Mouse (Mus musculus) CD4-positive naive resting alpha-beta T cell, adult 76 days (primary cell): ENCODE results near the gene Zfp13. TPM values are rescaled to one million over a fixed set of nuclear protein-coding genes. Genes with fewer than 3 reads are reported as not detected.

Source experiments
- total RNA-seq: library from RNA; stranded (reverse); gene quantifications from one replicate; pipeline ENCODE4 v1.2.4, GENCODE M21; 2023

Zfp13 gene
- total RNA-seq: not detected

DNA sequence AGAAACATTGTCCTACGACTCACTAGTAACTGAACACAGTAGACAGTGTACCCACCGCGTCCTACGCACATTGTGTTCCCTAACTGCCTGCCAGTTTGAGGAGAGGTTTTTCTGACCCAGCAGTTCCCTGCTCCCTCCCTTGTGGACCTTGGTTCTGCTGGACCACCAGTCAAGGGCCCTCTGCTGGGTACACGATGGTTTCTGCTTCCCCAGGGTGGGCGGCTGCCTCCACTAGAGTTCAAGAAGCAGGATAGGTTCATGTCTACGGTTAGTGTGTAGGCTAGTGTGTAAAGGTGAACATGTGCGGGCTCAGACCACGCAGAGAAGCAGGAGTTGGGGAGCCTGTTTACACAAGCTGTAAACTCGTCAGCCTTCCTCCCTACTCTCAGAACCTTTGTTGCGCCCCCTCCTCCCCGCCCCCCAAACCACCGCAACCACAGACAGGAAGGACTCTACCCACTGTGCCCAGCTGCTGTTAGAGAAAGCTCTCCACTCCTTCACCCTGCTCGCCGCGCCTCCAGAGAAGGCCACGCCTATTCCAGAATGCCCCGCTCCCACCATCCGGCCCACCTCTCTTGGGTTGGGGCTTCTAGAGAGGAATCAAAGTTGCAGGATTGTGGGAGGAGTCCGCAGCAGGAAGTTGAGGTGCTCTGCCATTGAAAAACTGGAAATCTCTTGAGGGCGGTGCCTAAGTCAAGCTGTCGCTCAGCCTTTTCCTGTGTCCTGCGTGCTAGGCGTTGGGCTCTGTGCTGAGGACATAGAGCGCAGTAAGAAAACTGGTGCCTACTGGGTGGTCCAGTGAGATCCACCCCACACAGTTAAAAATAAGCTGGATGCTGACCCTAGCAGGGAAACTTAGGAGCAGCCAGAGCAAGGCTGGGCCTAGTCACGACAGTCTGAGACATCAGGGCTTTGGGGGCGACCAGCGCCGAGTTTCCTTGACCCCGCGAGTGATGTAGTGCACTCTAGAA, at the start of gene Zfp13:
Zfp13 (minus strand) TSS at position 906 of the 971 bp plus-strand sequence.

DNA sequence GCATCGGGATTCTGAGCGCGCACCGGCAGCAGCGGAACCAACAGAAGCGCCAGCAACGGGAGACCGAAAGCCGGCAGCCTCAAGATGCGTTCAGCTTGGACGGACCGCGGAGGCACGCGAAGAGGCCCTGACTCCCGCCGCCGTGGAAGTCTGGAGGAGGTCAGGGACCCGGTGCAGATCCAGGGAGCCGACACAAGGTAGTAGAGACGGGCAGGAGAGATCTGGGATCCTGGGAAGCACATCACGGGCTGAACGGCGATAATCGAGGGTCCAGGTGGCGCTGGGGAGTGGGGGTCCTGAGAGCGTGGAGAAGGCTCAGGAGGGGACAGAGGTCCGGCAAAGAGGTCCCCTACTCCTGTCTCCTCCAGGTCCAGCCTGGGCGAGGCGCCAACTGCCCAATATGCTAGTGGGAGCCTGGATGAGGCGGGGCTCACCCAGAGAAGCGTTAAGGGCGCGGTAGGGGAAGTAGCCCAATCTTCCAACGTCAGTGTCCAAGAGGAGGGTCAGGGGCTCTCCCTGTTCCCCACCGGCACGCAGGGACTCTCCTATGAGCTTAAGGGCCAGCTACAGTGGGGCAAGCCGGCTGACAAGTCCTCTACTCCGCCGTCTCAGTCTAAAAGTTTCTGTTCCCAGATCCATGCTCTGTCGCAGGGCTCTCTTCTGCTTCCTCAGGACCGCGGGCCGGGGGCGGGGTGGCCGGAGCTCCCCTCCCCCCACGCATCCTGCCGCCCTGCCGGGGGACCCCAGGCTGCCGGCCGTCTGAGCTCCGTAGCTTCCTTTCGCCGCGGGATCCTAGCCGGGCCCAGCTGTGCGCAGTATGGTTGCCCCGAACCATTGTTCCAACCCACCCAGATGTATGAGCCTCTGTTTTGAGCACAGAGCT, 45.6 kb upstream of the Zfp13 start, which contains the start of gene Mmp25:
Mmp25 (minus strand) TSS at position 665 of the 883 bp plus-strand sequence.

DNA sequence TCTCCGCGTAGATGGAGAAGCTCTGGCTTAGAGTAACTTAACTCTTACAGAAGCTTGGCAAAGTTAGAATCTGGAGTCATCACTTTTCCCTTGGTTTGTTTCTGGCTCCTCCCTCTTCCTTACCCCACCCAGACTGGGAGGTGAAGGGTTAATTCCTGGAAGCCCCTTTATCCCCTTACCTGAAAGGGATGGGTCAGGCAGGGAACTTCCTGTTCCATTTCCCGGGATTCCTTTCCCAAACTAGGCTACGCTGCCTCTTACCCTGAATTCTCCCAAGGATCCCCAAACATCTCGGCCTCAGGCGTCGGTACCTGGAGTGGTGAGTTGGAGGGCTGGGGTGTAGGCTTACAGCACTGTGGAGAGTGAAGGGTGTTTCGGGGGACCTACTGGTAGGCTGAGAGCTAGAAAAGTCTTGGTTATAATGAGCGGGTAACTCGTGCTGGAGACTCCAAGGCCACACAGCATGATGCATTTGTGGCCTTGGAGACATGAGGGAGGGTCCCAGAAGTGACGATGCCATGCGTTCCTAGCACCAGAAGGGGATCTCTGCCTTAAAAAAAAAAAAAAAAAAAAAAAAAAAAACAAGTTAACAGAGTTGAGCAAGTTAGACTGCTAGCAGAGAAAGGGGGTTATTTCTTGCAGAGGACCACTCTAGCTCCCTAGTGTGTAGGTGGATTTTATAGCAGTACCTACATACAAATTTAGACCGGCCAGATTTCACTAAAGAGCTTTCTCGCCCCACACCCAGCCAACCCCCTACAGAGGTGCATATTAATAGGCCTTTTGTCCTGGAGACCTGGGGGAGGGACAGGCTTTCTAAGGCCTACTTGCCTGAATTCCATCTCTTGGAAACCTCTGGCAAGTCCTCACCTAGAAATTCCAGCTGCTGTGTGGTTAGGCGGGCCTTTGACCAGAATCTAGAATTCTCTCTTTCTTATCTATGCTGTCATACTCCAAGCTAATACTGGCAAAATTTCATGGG, 1.6 kb upstream of the Zfp13 start, which contains the start of gene Zscan10:
Zscan10 (plus strand) TSS at position 216 of the 982 bp plus-strand sequence.

DNA sequence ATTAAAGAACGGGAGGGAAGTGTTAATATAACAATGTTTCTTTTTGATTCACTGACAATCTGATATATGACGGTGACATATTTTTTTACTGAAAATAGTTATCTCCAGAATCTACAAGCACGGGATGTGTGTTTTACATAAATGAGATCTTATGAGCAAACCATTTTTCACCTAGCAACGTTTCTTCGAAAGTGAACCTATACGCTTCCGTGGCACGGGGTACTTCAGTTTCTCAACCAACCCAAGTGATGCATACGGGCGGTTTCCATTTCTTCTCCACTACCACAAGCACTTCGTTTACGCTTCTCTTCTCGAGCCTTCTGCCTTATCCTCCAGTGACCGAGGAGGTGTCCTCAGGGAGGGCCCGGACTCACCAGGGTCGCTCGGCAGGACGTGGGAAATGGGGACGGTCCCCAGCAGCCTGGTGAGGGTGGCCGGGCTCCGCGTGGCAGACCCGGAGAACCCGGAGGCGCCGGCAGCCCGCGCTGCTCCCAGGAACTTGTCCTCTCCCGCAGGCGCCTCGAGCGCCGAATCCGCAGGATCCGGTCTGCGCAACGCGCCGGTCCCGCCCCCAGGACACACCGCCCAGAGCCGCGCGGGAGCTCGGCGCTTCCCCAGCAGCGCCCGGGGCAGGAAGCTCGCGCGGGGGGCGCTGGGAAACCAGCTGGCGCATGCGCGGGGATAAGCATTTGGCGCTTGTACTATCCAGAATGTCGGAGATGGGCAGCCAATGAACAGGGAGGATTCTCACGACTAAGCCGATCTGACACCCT, 35.5 kb downstream of the Zfp13 start, which contains the start of gene Zfp213:
Zfp213 (minus strand) TSS at position 644 of the 773 bp plus-strand sequence.

Other genes with a start within 250 kb of the Zfp13 start
- gene Vmn2r116, start 214.9 kb downstream of the Zfp13 start, total RNA-seq: not detected
- gene Vmn2r117, start 119.8 kb downstream of the Zfp13 start, total RNA-seq: not detected
- gene Zfp213, start 35.2 kb downstream of the Zfp13 start, total RNA-seq: 7.6 TPM
- not detected for gene Zscan10, start 1.4 kb upstream of the Zfp13 start, total RNA-seq
- 0.38 TPM for gene Mmp25, start 45.8 kb upstream of the Zfp13 start, total RNA-seq
- 0.35 TPM for gene Bicdl2, start 61.0 kb upstream of the Zfp13 start, total RNA-seq
- 42.8 TPM for gene Hcfc1r1, start 74.1 kb upstream of the Zfp13 start, total RNA-seq
- 22.1 TPM for gene Thoc6, start 74.4 kb upstream of the Zfp13 start, total RNA-seq
- gene Tnfrsf12a, start 78.0 kb upstream of the Zfp13 start, total RNA-seq: 71.7 TPM
- gene Cldn6, start 79.8 kb upstream of the Zfp13 start, total RNA-seq: not detected
- gene Cldn9, start 84.5 kb upstream of the Zfp13 start, total RNA-seq: not detected
- not detected for gene 1520401A03Rik, start 123.3 kb upstream of the Zfp13 start, total RNA-seq
- 37.1 TPM for gene Pkmyt1, start 126.8 kb upstream of the Zfp13 start, total RNA-seq
- 2.0 TPM for gene Paqr4, start 141.4 kb upstream of the Zfp13 start, total RNA-seq
- 0.62 TPM for gene Kremen2, start 146.3 kb upstream of the Zfp13 start, total RNA-seq
- 18.9 TPM for gene Flywch1, start 172.1 kb upstream of the Zfp13 start, total RNA-seq
- not detected for gene Flywch2, start 186.6 kb upstream of the Zfp13 start, total RNA-seq
- 1,551 TPM for gene Srrm2, start 191.0 kb upstream of the Zfp13 start, total RNA-seq
- gene Elob, start 229.6 kb upstream of the Zfp13 start, total RNA-seq: 130 TPM
- gene Prss33, start 236.6 kb upstream of the Zfp13 start, total RNA-seq: not detected
- not detected for gene Prss32, start 244.4 kb upstream of the Zfp13 start, total RNA-seq
- 0.91 TPM for gene Prss41, start 244.7 kb upstream of the Zfp13 start, total RNA-seq